Mouse (Mus musculus) forebrain, embryonic 12.5 days (tissue): ENCODE data around the gene Zfp385b. TPM values are rescaled to one million over a fixed set of nuclear protein-coding genes. Genes with fewer than 3 reads are reported as not detected.
"Not testable (repeated sequence)": the region's sequence is repeated elsewhere in the genome, so short reads cannot be mapped to it uniquely, and the experiment has no call there.

Experiments used
- ATAC-seq: fragments of 200-750 bp; cut with Nextera tagmentation; 2 replicates; pipeline ENCODE4 v1.8.0; 2017; ENCODE audit warnings: moderate TSS enrichment; ENCODE audit not compliant: low FRiP score
- H3K27ac ChIP-seq: fragments of 300-500 bp; sonication (generic); 2 replicates; pipeline ENCODE4 v1.5.1; 2016; ENCODE audit warnings: mild to moderate bottlenecking
- H3K27me3 ChIP-seq: fragments of 300-500 bp; sonication (generic); 2 replicates; pipeline ENCODE4 v1.6.1; 2016; ENCODE audit warnings: mild to moderate bottlenecking
- H3K36me3 ChIP-seq: fragments of 300-500 bp; sonication (generic); replicated peaks from 2 replicates; pipeline ENCODE4 v1.6.1; 2016; ENCODE audit warnings: mild to moderate bottlenecking
- H3K4me1 ChIP-seq: fragments of 300-500 bp; sonication (generic); 2 replicates; pipeline ENCODE4 v1.6.1; 2016
- H3K4me2 ChIP-seq: fragments of 300-500 bp; sonication (generic); 2 replicates; pipeline ENCODE4 v1.6.1; 2016; ENCODE audit warnings: mild to moderate bottlenecking, moderate library complexity
- H3K4me3 ChIP-seq: fragments of 300-500 bp; sonication (generic); replicated peaks from 2 replicates; pipeline ENCODE4 v1.5.1; 2016; ENCODE audit warnings: mild to moderate bottlenecking
- H3K9ac ChIP-seq: fragments of 300-500 bp; sonication (generic); 2 replicates; pipeline ENCODE4 v1.6.1; 2016; ENCODE audit warnings: mild to moderate bottlenecking
- H3K9me3 ChIP-seq: fragments of 300-500 bp; sonication (generic); 2 replicates; pipeline ENCODE4 v1.6.1; 2016
- WGBS: fragments of 180-500 bp; shearing (Covaris S2); methylation state at CpG from one replicate; pipeline ENCODE4 v1.1.7; 2016; 5-methylcytosine and 5-hydroxymethylcytosine counted together
- polyA plus RNA-seq: library from polyadenylated mRNA; unstranded; fragments of >200 nt; fragmentation: Nextera tagmentation; extraction: Ambion mirVana; gene quantifications from 2 replicates; pipeline ENCODE4 v1.2.1, GENCODE M21; 2016

The Zfp385b gene
- polyA plus RNA-seq, 1 experiment from 2014 or later, result 2.9 TPM

DNA sequence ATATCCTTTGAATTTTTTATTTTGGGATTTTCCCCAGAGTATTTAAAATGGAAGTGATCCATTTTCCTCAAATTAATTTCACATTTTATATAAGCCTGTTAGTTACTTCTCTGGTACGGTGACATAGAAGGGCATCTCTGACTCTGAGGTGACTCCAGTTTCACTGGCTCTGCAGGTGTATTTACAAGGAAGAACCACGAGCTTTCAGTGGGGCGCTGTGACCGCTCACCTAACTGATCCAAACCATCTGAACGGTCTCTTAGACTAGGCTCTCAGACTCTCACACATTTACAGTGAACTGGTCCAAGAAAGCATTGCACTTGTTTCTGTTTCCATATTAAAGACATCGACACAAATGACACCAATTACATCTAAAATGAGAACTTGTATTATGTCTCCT lies 361.0 kb downstream of the Zfp385b start:
- 91% methylated on average over 6 of the region's 6 CpGs for WGBS
- H3K27ac ChIP-seq, result no peak overlapping the region
- no peaks in the 10 kb centered on the region for H3K9me3 ChIP-seq
- H3K36me3 ChIP-seq, result no peaks in the 10 kb centered on the region
- no peak for ATAC-seq
- H3K27me3 ChIP-seq, result no peaks in the 10 kb centered on the region
- no peak overlapping the region for H3K4me2 ChIP-seq
- H3K4me3 ChIP-seq, result no peak overlapping the region
- no peaks in the 10 kb centered on the region for H3K4me1 ChIP-seq
- H3K9ac ChIP-seq, result no peak overlapping the region

DNA sequence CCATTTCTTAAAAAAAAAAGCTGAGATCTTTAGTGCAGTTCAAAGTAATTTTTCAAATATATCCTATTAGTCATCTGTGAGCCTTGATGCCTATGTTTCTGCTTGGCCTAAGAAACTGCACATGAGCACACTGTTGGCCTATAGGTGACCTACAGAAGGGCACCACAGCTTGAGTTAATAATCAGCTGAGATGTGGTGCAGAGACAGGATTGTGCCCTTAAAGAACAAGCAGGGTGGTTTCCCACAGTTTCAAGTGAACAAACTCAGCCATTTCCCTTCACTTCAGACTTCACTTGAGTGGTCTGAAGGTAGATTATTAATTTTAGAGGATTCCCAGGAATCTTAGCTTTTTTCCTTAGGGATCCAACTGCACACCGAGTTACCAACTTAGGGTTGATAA lies 362.3 kb downstream of the Zfp385b start:
- Histone ChIP-seq H3K36me3 (no peaks in the 10 kb centered on the region), H3K4me2 (no peak overlapping the region), H3K27me3 (no peaks in the 10 kb centered on the region), H3K9me3 (no peaks in the 10 kb centered on the region), H3K4me1 (no peaks in the 10 kb centered on the region), H3K4me3 (no peak overlapping the region), H3K27ac (no peak overlapping the region), H3K9ac (no peak overlapping the region)
- WGBS, result 75% methylated on average over 1 of the region's 1 CpGs
- no peak for ATAC-seq

DNA sequence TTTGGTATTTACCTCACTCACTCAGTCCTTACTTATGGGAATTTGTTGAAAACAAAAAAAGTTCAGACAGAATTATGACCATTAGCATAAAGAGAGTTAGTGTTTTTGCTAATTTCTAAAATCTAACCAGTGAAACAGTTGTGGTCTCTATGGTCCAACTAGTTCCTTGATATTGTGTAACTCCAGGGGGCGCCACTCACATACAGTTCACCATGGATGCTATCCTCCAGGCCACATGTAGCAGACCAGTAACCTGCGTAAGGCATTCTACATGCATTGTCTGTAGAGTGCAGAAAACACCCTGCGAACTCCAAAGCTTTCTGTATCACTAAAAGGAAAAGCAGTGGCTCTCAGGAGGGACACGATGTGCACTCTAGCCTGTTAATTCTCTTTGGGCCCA lies 362.8 kb downstream of the Zfp385b start:
- 49% methylated on average over 4 of the region's 4 CpGs for WGBS
- Histone ChIP-seq H3K9me3 (no peaks in the 10 kb centered on the region), H3K27me3 (no peaks in the 10 kb centered on the region), H3K27ac (no peak overlapping the region), H3K4me1 (no peaks in the 10 kb centered on the region), H3K36me3 (no peaks in the 10 kb centered on the region), H3K4me3 (no peak overlapping the region), H3K4me2 (no peak overlapping the region), H3K9ac (no peak overlapping the region)
- no peak for ATAC-seq

DNA sequence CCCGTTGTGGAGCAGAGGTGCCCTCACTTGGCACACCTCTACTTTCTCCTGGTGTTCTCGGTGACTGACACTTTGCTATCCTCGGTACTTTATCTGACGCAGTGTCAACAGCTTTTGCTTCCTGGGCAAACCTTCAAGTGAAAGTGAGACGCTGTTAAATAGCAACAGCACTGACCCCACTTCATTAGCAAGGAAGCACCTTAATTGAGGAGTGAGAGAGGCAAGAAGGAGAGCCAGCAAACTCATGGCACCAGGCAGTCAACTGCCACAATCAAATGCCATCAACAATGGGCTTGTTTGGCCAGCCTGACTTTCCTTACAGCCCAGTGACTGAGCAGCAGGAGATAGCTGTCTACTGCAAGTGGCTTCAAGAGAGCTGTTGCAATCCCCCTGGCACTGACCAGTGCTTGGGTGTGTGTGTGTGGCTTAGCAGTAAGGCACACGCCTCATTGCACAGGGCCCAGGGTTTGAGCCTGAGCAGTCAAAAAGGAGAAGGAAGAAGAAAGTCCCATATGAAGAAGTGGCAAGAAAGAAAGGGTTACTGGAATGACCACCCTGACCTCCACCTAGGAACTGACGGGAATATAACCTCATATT lies 365.0 kb downstream of the Zfp385b start:
- Histone ChIP-seq H3K9ac (no peak overlapping the region), H3K4me1 (no peaks in the 10 kb centered on the region), H3K36me3 (no peaks in the 10 kb centered on the region), H3K4me3 (no peak overlapping the region), H3K27me3 (no peaks in the 10 kb centered on the region), H3K9me3 (no peaks in the 10 kb centered on the region), H3K27ac (no peak overlapping the region), H3K4me2 (no peak overlapping the region)
- 88% methylated on average over 7 of the region's 7 CpGs for WGBS
- ATAC-seq, result no peak

DNA sequence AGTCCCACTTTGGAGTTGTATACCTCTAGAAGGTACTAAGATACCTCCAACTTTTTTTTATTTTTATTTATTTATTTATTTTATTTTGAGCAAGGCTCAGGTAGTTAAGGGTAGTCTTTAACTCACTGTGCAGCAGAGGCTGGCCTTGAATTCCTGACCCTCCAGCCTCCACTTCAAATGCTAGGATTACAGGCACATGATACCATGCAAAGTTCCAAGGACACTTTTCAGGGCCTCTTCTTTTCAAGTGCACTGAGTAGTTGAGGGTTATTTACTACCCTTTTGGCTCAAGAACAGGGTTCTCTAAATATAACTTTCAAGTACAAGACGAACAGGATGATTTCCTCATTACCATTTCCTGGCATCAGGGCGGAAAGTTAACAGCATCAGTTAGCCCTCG lies 365.7 kb downstream of the Zfp385b start:
- Histone ChIP-seq H3K27me3 (no peaks in the 10 kb centered on the region), H3K9ac (no peak overlapping the region), H3K4me2 (no peak overlapping the region), H3K4me3 (no peak overlapping the region), H3K27ac (no peak overlapping the region), H3K36me3 (no peaks in the 10 kb centered on the region), H3K9me3 (no peaks in the 10 kb centered on the region), H3K4me1 (peaks cover 5% of the 10 kb centered on the region; the same call in 1 of the 2 replicates)
- WGBS, result 85% methylated on average over 3 of the region's 3 CpGs
- no peak for ATAC-seq

DNA sequence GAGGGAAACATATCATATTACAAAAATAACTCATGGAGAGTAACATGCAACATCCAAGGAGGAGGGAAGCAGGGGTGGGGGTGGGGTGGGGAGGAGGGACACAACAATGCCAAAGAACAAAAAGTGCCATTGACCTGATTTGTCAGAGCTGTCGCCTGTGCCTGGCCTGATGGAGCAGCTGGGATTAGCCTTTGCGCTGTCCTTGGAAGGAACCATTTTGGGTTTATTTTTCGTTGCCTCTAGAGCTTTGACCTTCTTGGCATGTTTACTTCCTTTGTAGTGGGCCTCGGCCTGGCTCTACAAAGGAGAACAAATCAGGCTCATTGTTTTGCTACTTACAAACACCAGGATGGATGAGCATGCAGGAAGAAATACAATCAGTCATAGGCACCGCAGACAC lies 369.4 kb downstream of the Zfp385b start:
- not testable (repeated sequence) for ATAC-seq, H3K4me3 ChIP-seq, H3K9ac ChIP-seq, H3K27me3 ChIP-seq, H3K36me3 ChIP-seq, H3K9me3 ChIP-seq, H3K4me2 ChIP-seq, H3K27ac ChIP-seq
- H3K4me1 ChIP-seq, result peaks cover 10% of the 10 kb centered on the region; the same call in 1 of the 2 replicates
- 58% methylated on average over 5 of the region's 5 CpGs for WGBS

DNA sequence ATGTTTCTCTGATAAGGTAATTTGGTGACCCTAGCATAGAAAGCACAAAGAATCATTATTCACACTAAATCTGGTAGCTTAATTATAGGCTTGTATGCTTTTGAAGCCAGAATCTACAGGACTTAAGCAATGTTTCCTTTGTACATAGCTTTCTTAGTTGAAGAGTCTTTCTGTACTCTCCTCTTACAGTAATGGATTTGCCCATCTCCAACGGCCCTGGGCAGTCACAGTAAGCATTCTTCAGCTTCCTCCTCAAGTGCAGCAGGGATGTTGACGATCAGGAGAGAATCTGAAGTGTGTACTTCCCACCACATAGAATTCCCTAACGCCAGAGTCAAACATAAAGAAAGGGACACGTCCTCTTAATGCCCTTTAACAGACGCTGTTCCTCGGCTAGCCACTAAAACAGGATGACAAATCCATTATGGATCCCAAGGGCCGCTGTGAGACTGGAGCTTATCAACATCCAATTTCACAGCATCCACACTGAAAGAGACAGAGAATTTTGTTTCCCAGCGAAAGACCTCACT lies 370.4 kb downstream of the Zfp385b start:
- H3K4me1 ChIP-seq, result peaks cover 10% of the 10 kb centered on the region; the same call in 1 of the 2 replicates
- no peak overlapping the region for H3K4me2 ChIP-seq
- no peak overlapping the region for H3K4me3 ChIP-seq
- no peaks in the 10 kb centered on the region for H3K27me3 ChIP-seq
- H3K27ac ChIP-seq, result no peak overlapping the region
- H3K9ac ChIP-seq, result no peak overlapping the region
- H3K36me3 ChIP-seq, result no peaks in the 10 kb centered on the region
- no peak for ATAC-seq
- WGBS, result 47% methylated on average over 8 of the region's 8 CpGs
- no peaks in the 10 kb centered on the region for H3K9me3 ChIP-seq

DNA sequence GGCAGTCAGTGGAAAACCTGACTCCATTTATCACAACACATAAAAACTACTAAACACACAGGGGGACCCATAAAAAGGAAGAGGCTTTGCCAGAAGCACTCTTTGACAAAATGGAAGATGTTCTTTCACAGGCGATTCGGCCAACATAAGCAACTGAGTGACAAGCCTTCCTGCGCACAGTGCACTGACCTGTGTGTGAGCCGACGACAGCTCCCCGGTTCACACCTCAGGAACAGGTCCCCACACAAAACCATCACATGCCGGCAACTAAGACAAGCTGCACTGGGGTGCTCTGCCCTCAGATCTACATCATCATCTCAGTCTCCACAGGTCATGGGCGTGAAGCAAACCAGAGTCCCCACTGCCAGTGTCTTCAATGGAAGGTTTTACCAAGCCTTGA lies 375.2 kb downstream of the Zfp385b start:
- Histone ChIP-seq H3K27ac (no peak overlapping the region), H3K4me2 (no peak overlapping the region), H3K36me3 (no peaks in the 10 kb centered on the region), H3K4me3 (no peak overlapping the region), H3K4me1 (peaks cover 9% of the 10 kb centered on the region; the same call in 1 of the 2 replicates), H3K27me3 (no peaks in the 10 kb centered on the region), H3K9me3 (no peaks in the 10 kb centered on the region), H3K9ac (no peak overlapping the region)
- no peak for ATAC-seq
- 91% methylated on average over 8 of the region's 8 CpGs for WGBS

DNA sequence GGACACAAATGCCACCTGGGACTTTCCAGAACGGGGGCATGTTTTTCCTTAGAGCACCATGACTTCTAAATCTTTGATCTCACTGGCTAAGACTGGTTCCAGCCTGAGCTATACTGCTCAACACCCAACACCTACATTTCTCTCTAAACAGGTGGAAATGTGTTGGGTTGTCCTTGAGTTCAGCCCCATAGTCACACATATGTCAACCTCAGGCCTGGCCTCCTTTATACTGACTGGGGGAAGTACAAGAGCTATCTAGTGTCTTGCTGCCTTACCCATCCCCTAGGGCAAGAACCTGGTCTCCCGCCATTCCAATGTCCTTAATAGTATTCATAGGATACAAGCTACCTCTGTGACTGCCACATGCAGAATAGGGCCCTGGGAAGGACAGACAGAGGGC lies 378.8 kb downstream of the Zfp385b start:
- WGBS, result 94% methylated on average over 2 of the region's 2 CpGs
- Histone ChIP-seq H3K27ac (no peak overlapping the region), H3K27me3 (no peaks in the 10 kb centered on the region), H3K9ac (no peak overlapping the region), H3K36me3 (no peaks in the 10 kb centered on the region), H3K4me1 (peaks cover 10% of the 10 kb centered on the region; the same call in 1 of the 2 replicates), H3K9me3 (no peaks in the 10 kb centered on the region), H3K4me3 (no peak overlapping the region), H3K4me2 (no peak overlapping the region)
- no peak for ATAC-seq

DNA sequence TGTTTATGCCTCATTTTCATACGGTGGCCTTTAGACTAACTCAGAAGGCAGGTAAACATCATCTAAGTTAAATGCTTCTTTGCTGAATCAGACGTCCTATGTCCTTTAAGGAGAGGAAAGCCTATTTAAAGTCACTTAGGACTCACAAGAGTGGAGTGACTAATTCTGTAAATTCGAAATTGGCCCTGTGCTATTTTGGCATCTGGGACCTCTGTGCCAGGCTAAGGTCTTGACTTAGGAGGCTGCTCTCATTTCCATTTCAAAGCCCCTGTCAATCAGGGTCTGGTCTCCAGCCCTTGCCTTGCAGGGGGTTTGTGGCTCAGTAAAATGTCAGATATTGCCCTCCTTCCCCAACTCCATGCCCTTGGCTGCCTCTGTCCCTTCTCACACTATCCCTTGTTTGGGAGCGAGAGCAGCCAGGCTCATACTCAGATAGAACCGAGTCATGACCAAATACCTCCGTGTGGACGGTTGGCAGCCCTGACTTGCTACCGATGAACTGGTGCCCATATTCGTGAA lies 383.1 kb downstream of the Zfp385b start:
- peaks cover 10% of the 10 kb centered on the region; the same call in 1 of the 2 replicates for H3K4me1 ChIP-seq
- H3K9me3 ChIP-seq, result no peaks in the 10 kb centered on the region
- 43% methylated on average over 9 of the region's 9 CpGs for WGBS
- H3K36me3 ChIP-seq, result no peaks in the 10 kb centered on the region
- no peak overlapping the region for H3K9ac ChIP-seq
- no peak overlapping the region for H3K4me3 ChIP-seq
- H3K4me2 ChIP-seq, result no peak overlapping the region
- ATAC-seq, result no peak
- H3K27me3 ChIP-seq, result no peaks in the 10 kb centered on the region
- H3K27ac ChIP-seq, result no peak overlapping the region

DNA sequence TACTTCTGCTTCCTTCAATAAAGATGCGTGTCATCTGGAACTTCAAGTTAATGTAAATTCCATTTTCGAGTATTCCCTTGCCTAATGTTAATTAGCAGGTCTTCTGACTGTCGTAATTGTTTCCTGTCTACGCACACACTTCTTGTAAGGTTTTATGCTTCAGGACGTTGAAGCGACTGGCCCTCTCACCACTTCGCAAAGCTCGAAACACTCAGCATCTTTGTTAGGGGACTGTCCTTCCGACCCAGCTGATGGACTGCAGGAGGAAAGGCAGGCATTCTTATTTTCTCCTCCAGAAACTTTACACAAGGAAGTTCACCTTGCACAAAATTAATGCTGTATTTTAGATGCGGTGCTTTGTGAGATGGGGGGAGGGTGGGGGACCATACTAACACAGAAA lies 400.0 kb downstream of the Zfp385b start:
- no peak for ATAC-seq
- Histone ChIP-seq H3K4me3 (no peak overlapping the region), H3K36me3 (no peaks in the 10 kb centered on the region), H3K9ac (no peak overlapping the region), H3K27me3 (no peaks in the 10 kb centered on the region), H3K4me2 (no peak overlapping the region), H3K9me3 (no peaks in the 10 kb centered on the region), H3K27ac (no peak overlapping the region), H3K4me1 (no peaks in the 10 kb centered on the region)
- 69% methylated on average over 10 of the region's 10 CpGs for WGBS

DNA sequence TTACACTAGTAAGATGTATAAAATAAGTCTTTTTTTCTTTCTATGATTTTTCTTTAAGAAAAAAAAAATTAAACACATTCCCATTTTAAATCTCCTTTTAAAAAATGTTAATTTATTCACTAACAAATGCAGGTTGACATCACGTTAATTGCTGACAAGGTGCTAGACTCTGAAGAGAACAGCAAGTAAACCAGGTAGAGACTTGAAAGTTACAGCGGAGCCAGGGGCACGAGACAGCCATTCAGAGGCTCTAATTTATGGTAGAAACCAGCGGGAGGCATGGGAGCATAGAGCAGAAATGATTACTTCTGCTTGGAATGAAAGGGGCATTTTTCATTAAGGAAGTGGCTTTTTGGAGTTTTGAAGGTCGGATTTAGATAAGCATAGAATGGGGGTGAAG lies 401.4 kb downstream of the Zfp385b start:
- Histone ChIP-seq H3K27me3 (no peaks in the 10 kb centered on the region), H3K4me1 (no peaks in the 10 kb centered on the region), H3K9ac (no peak overlapping the region), H3K4me2 (no peak overlapping the region), H3K9me3 (no peaks in the 10 kb centered on the region), H3K4me3 (no peak overlapping the region), H3K27ac (no peak overlapping the region), H3K36me3 (no peaks in the 10 kb centered on the region)
- no peak for ATAC-seq
- 54% methylated on average over 5 of the region's 5 CpGs for WGBS

DNA sequence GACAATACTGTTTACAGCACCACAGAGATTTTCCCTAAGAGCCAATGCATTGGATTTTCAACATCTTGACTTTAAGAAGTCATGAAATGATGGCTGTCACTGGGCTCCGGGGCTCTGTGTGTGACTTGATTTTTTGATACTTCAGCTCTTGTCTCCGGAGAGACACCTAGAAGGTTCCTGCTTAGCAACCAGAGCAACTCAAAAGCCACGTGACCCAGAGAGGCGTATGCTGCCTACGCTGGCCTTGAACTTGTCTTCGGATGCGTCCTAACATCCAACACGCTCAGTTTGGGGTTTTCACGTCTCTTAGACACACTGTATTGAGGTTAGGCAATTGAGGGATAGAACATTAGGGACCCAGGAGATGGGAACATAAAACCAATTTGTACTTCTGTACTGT lies 407.3 kb downstream of the Zfp385b start:
- Histone ChIP-seq H3K4me1 (no peaks in the 10 kb centered on the region), H3K9me3 (no peaks in the 10 kb centered on the region), H3K9ac (no peak overlapping the region), H3K27ac (no peak overlapping the region), H3K27me3 (no peaks in the 10 kb centered on the region), H3K36me3 (no peaks in the 10 kb centered on the region), H3K4me3 (no peak overlapping the region), H3K4me2 (no peak overlapping the region)
- no peak for ATAC-seq
- 92% methylated on average over 9 of the region's 9 CpGs for WGBS
